Mouse (Mus musculus) MEL (cell line): Measurements from ENCODE around the gene Tmem206. TPM values are rescaled to one million over a fixed set of nuclear protein-coding genes. Genes with fewer than 3 reads are reported as not detected.

Experiments
- DNase-seq: peaks from one replicate; pipeline ENCODE4 v3.0.0; 2011; ENCODE audit warnings: low read depth, low spot score
- H3K27ac ChIP-seq: 2 replicates; pipeline ENCODE4 v1.5.1; 2012; ENCODE audit warnings: low read depth, mild to moderate bottlenecking, control low read depth, low read length, moderate library complexity; ENCODE audit not compliant: control insufficient read depth
- H3K27me3 ChIP-seq, 2 experiments: fragments of 150-350 bp in 1 of 2; sonication (generic) in 1 of 2; 2 replicates each; pipeline ENCODE4 v1.6.1; 2012; ENCODE audit warnings: low read length in 2 of 2, mild to moderate bottlenecking in 2 of 2, improper control_type of control experiment in 1 of 2, moderate library complexity in 1 of 2; ENCODE audit not compliant: insufficient read depth in 2 of 2, control insufficient read depth in 1 of 2
- H3K36me3 ChIP-seq, 2 experiments: 2 replicates each; pipeline ENCODE4 v1.6.1; 2012 to 2014; ENCODE audit warnings: low read length in 2 of 2, improper control_type of control experiment in 1 of 2, inconsistent platforms in 1 of 2, mild to moderate bottlenecking in 1 of 2; ENCODE audit not compliant: insufficient read depth in 2 of 2, control insufficient read depth in 1 of 2
- H3K4me1 ChIP-seq, 2 experiments: fragments of 150-350 bp in 1 of 2; sonication (generic) in 1 of 2; 2 replicates each; pipeline ENCODE4 v1.6.1; 2012; ENCODE audit warnings: low read length in 2 of 2, improper control_type of control experiment in 1 of 2, mild to moderate bottlenecking in 1 of 2; ENCODE audit not compliant: insufficient read depth in 2 of 2, control insufficient read depth in 1 of 2
- H3K4me3 ChIP-seq, 2 experiments: fragments of 150-350 bp in 1 of 2; sonication (generic) in 1 of 2; 2 replicates each; pipeline ENCODE4 v1.5.1; 2012; ENCODE audit warnings: low read depth in 2 of 2, low read length in 2 of 2, mild to moderate bottlenecking in 2 of 2, moderate library complexity in 2 of 2, control low read depth in 1 of 2, improper control_type of control experiment in 1 of 2; ENCODE audit not compliant: control insufficient read depth in 1 of 2, insufficient read depth in 1 of 2
- H3K79me2 ChIP-seq: 2 replicates; pipeline ENCODE4 v1.6.1; 2012; ENCODE audit warnings: mild to moderate bottlenecking, low read length, moderate library complexity; ENCODE audit not compliant: control insufficient read depth, poor library complexity, insufficient read depth
- H3K9ac ChIP-seq: 2 replicates; pipeline ENCODE4 v1.6.1; 2012; ENCODE audit warnings: low read depth, mild to moderate bottlenecking, control low read depth, low read length, moderate library complexity; ENCODE audit not compliant: control insufficient read depth, poor library complexity, severe bottlenecking
- H3K9me3 ChIP-seq: fragments of 150-350 bp; sonication (generic); replicated peaks from 2 replicates; pipeline ENCODE4 v1.6.1; 2012; ENCODE audit warnings: mild to moderate bottlenecking, low read length, improper control_type of control experiment, moderate library complexity; ENCODE audit not compliant: insufficient read depth
- BHLHE40 ChIP-seq: IDR thresholded peaks from 2 replicates; pipeline ENCODE4 v1.6.1; 2012; ENCODE audit warnings: low read depth, mild to moderate bottlenecking, inconsistent platforms, low read length, improper control_type of control experiment, borderline replicate concordance
- CTCF ChIP-seq, 3 experiments: IDR thresholded peaks in 2 of 3; conservative IDR thresholded peaks in 1 of 3; 2 replicates each; pipeline ENCODE4 v1.5.1; 2011 to 2012; ENCODE audit warnings: low read length in 3 of 3, low read depth in 2 of 3, mild to moderate bottlenecking in 2 of 3, improper control_type of control experiment in 1 of 3, inconsistent platforms in 1 of 3, mixed read lengths in 1 of 3, moderate library complexity in 1 of 3; ENCODE audit not compliant: control insufficient read depth in 1 of 3, insufficient read depth in 1 of 3, poor library complexity in 1 of 3, severe bottlenecking in 1 of 3
- E2F4 ChIP-seq: IDR thresholded peaks from 2 replicates; pipeline ENCODE4 v1.6.1; 2011; ENCODE audit warnings: low read depth, low read length, improper control_type of control experiment, borderline replicate concordance
- ELF1 ChIP-seq: IDR thresholded peaks from 2 replicates; pipeline ENCODE4 v1.6.1; 2014; ENCODE audit warnings: low read depth, mild to moderate bottlenecking, inconsistent platforms, low read length, improper control_type of control experiment, moderate library complexity
- ETS1 ChIP-seq: IDR thresholded peaks from 2 replicates; pipeline ENCODE4 v1.6.1; 2012; ENCODE audit warnings: low read depth, mild to moderate bottlenecking, inconsistent platforms, low read length, improper control_type of control experiment, moderate library complexity
- HCFC1 ChIP-seq: IDR thresholded peaks from 2 replicates; pipeline ENCODE4 v1.6.1; 2012; ENCODE audit warnings: low read depth, mild to moderate bottlenecking, inconsistent platforms, low read length, improper control_type of control experiment, moderate library complexity
- JUND ChIP-seq: IDR thresholded peaks from 2 replicates; pipeline ENCODE4 v1.6.1; 2011; ENCODE audit warnings: low read depth, mild to moderate bottlenecking, improper control_type of control experiment, low read length
- KAT2A ChIP-seq: conservative IDR thresholded peaks from 2 replicates; pipeline ENCODE4 v1.6.1; 2012; ENCODE audit warnings: low read depth, low read length, improper control_type of control experiment, inconsistent platforms
- MAX ChIP-seq: IDR thresholded peaks from 2 replicates; pipeline ENCODE4 v1.6.1; 2011; ENCODE audit warnings: low read length, improper control_type of control experiment
- MAZ ChIP-seq: IDR thresholded peaks from 2 replicates; pipeline ENCODE4 v1.6.1; 2012; ENCODE audit warnings: low read depth, mild to moderate bottlenecking, inconsistent platforms, low read length, improper control_type of control experiment
- MXI1 ChIP-seq: IDR thresholded peaks from 2 replicates; pipeline ENCODE4 v1.6.1; 2011; ENCODE audit warnings: mild to moderate bottlenecking, low read depth, low read length, improper control_type of control experiment
- MYB ChIP-seq: IDR thresholded peaks from 2 replicates; pipeline ENCODE4 v1.6.1; 2011; ENCODE audit warnings: mild to moderate bottlenecking, low read depth, low read length, improper control_type of control experiment
- NELFE ChIP-seq: IDR thresholded peaks from 2 replicates; pipeline ENCODE4 v1.6.1; 2011; ENCODE audit warnings: low read depth, low read length, improper control_type of control experiment
- NRF1 ChIP-seq: IDR thresholded peaks from 2 replicates; pipeline ENCODE4 v1.6.1; 2014; ENCODE audit warnings: low read depth, mild to moderate bottlenecking, inconsistent platforms, low read length, improper control_type of control experiment, moderate library complexity; ENCODE audit not compliant: poor library complexity, insufficient read depth, severe bottlenecking
- POLR2AphosphoS5 ChIP-seq: IDR thresholded peaks from 2 replicates; pipeline ENCODE4 v1.6.1; 2012; ENCODE audit warnings: low read depth, borderline replicate concordance, mild to moderate bottlenecking, inconsistent platforms, low read length, moderate library complexity, mixed read lengths
- RCOR1 ChIP-seq: IDR thresholded peaks from 2 replicates; pipeline ENCODE4 v1.6.1; 2012; ENCODE audit warnings: low read depth, mild to moderate bottlenecking, inconsistent platforms, low read length, improper control_type of control experiment
- SIN3A ChIP-seq: IDR thresholded peaks from 2 replicates; pipeline ENCODE4 v1.6.1; 2012; ENCODE audit warnings: low read length, improper control_type of control experiment, inconsistent platforms
- TAL1 ChIP-seq: IDR thresholded peaks from 2 replicates; pipeline ENCODE4 v1.6.1; 2012; ENCODE audit warnings: mild to moderate bottlenecking, inconsistent platforms, low read length, moderate library complexity, mixed read lengths
- TCF12 ChIP-seq: IDR thresholded peaks from 2 replicates; pipeline ENCODE4 v1.6.1; 2014; ENCODE audit warnings: low read depth, mild to moderate bottlenecking, inconsistent platforms, low read length, improper control_type of control experiment, moderate library complexity
- UBTF ChIP-seq: IDR thresholded peaks from 2 replicates; pipeline ENCODE4 v1.6.1; 2012; ENCODE audit warnings: low read depth, mild to moderate bottlenecking, inconsistent platforms, low read length, improper control_type of control experiment, moderate library complexity, borderline replicate concordance; ENCODE audit not compliant: insufficient read depth
- ZMIZ1 ChIP-seq: IDR thresholded peaks from 2 replicates; pipeline ENCODE4 v1.6.1; 2012; ENCODE audit warnings: low read depth, mild to moderate bottlenecking, inconsistent platforms, low read length, improper control_type of control experiment, moderate library complexity
- ZNF384 ChIP-seq: IDR thresholded peaks from 2 replicates; pipeline ENCODE4 v1.6.1; 2012; ENCODE audit warnings: low read depth, mild to moderate bottlenecking, inconsistent platforms, low read length, improper control_type of control experiment
- polyA plus RNA-seq, 2 experiments: library from polyadenylated mRNA; stranded (reverse) in 1 of 2; unstranded in 1 of 2; fragments of >175 nt in 1 of 2; fragments of >200 nt in 1 of 2; gene quantifications; 2 replicates each; pipeline versions ENCODE4 v1.2.1 to v1.2.4; 2012; ENCODE audit warnings: low replicate concordance in 2 of 2, low read depth in 1 of 2; ENCODE audit not compliant: insufficient read length in 2 of 2, insufficient read depth in 1 of 2, missing spikeins in 1 of 2
- total RNA-seq: library from RNA; depleted of rRNA; stranded (reverse); fragments of 300-350 nt; gene quantifications from 2 replicates; pipeline ENCODE4 v1.2.3, GENCODE M21; 2012

The Tmem206 gene
- total and polyA plus RNA-seq, 3 experiments = 14.3 to 16.2 TPM; not detected in 1

GRCm38 (mm10) chr1:191394126-191394525, 68.4 kb downstream of the Tmem206 start:
- peak; percentile 53 for TF ChIP-seq SIN3A
- TF ChIP-seq MXI1 = peak; percentile 53
- no peak for TF ChIP-seq KAT2A
- no peak for TF ChIP-seq JUND
- peak overlapping the region; percentile 27; the same call in 1 of the 2 replicates for H3K9ac ChIP-seq
- H3K79me2 ChIP-seq = peaks cover 53% of the 10 kb centered on the region
- peaks cover 0 to 6% of the 10 kb centered on the region in 2 experiments; a peak in 2 of 4 replicates for H3K4me1 ChIP-seq
- no peaks in the 10 kb centered on the region for H3K27me3 ChIP-seq
- no peak overlapping the region for H3K27ac ChIP-seq
- peaks cover 0 to 20% of the 10 kb centered on the region in 2 experiments; a peak in 2 of 4 replicates for H3K36me3 ChIP-seq
- peak overlapping the region; percentile 14 to 95; a peak in 3 of 4 replicates for H3K4me3 ChIP-seq
- H3K9me3 ChIP-seq = no peaks in the 10 kb centered on the region
- DNase-seq = peak; percentile 70

DNA sequence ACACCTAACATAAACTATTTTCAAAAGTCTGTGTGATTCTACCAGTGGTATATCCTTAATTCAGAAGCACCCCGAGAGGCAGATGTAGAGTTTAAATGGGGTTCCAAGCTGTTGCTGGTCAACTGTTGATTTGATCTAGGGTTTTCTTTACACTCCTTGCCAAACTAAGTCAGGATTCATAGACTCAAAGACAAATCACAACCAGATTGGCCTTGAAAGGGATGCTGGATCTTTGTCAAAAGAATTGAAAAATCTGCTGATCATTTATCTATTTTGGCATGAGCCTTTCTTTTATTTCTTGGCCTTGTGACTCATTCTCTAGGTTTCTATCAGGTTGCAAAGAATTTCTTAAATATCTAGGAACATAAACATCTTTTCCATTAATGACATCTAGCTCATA, 69.5 kb downstream of the Tmem206 start:
- H3K27me3 ChIP-seq = no peaks in the 10 kb centered on the region
- H3K36me3 ChIP-seq = peaks cover 0 to 20% of the 10 kb centered on the region in 2 experiments; a peak in 2 of 4 replicates
- H3K4me1 ChIP-seq = peaks cover 0 to 6% of the 10 kb centered on the region in 2 experiments; a peak in 2 of 4 replicates
- DNase-seq = peak; percentile 24
- H3K27ac ChIP-seq = no peak overlapping the region
- H3K9ac ChIP-seq = peak overlapping the region; percentile 99
- no peaks in the 10 kb centered on the region for H3K9me3 ChIP-seq
- H3K79me2 ChIP-seq = peaks cover 45% of the 10 kb centered on the region
- peak overlapping the region; percentile 95 to 100 for H3K4me3 ChIP-seq
- TF ChIP-seq ZMIZ1 = no peak
- TF ChIP-seq POLR2AphosphoS5 = no peak
- no peak for TF ChIP-seq TAL1
- no peak for TF ChIP-seq SIN3A
- TF ChIP-seq ETS1 = 0 out of 2 replicates have a peak, but pooled peaks have one; percentile 13
- TF ChIP-seq BHLHE40 = no peak
- no peak for TF ChIP-seq TCF12
- TF ChIP-seq RCOR1 = peak; percentile 89
- no peak for TF ChIP-seq E2F4

- peaks cover 40% of the 10 kb centered on the region for H3K79me2 ChIP-seq
- TF ChIP-seq ELF1 = 0 out of 2 replicates have a peak, but pooled peaks have one; percentile 58
- no peak for TF ChIP-seq CTCF (IDR thresholded peaks at IDR 0.05 in 2 of 3, conservative IDR thresholded peaks at IDR 0.05 in 1 of 3; ENCODE audit: control insufficient read depth in 1 of 3, insufficient read depth in 1 of 3, low read depth in 2 of 3, low read length in 3 of 3, poor library complexity in 1 of 3, severe bottlenecking in 1 of 3)
- TF ChIP-seq TAL1 = no peak
- TF ChIP-seq MAX = no peak
- TF ChIP-seq POLR2AphosphoS5 = no peak
- TF ChIP-seq RCOR1 = no peak
- no peak for TF ChIP-seq ZNF384
- 0 out of 2 replicates have a peak, but pooled peaks have one; percentile 12 for TF ChIP-seq ETS1
- no peak for TF ChIP-seq UBTF
- TF ChIP-seq HCFC1 = 0 out of 2 replicates have a peak, but pooled peaks have one; percentile 14
- TF ChIP-seq NRF1 = no peak
- TF ChIP-seq NELFE = no peak
- TF ChIP-seq MYB = no peak
- TF ChIP-seq MAZ = no peak
- TF ChIP-seq TCF12 = no peak
- TF ChIP-seq, all 39 proteins: peak for 3
- H3K4me1 ChIP-seq = peaks cover 0 to 6% of the 10 kb centered on the region in 2 experiments; a peak in 2 of 4 replicates
- peak overlapping the region; percentile 95 to 100 for H3K4me3 ChIP-seq
- no peaks in the 10 kb centered on the region for H3K9me3 ChIP-seq
- H3K27ac ChIP-seq = peak overlapping the region; percentile 39; the same call in 1 of the 2 replicates
- peaks cover 0 to 20% of the 10 kb centered on the region in 2 experiments; a peak in 2 of 4 replicates for H3K36me3 ChIP-seq
- H3K9ac ChIP-seq = peak overlapping the region; percentile 99
- DNase-seq = peak; percentile 71
- H3K27me3 ChIP-seq = no peaks in the 10 kb centered on the region
Observed at GRCm38 (mm10) chr1:191395871-191396433, 70.2 kb downstream of the Tmem206 start.
